Mouse (Mus musculus): ENCODE results near the gene Rbfox2.

- TF ChIP-seq POLR2A (IDR thresholded peaks at IDR 0.05; ENCODE audit: borderline replicate concordance, control insufficient read depth, low read depth, low read length) (no peak), CTCF (IDR thresholded peaks at IDR 0.05; ENCODE audit: control insufficient read depth, insufficient read depth, low read length) (no peak)
Observed at GRCm38 (mm10) chr15:77160848-77161247, 146.0 kb downstream of the Rbfox2 start.

Measured in bone marrow, adult 2 months (tissue).